Mouse (Mus musculus) small intestine, adult 2 months (tissue): ENCODE measurements at regions not wholly inside any gene's neighbourhood (a gene's known extent, or its start where the extent isn't known, plus 50 kb on each side); places are given as distances from the start of the nearest gene placed in this dataset.

Source experiments
- H3K27ac ChIP-seq: fragments of 200-500 bp; 2 replicates; pipeline ENCODE4 v1.5.1; 2012; ENCODE audit warnings: low read depth, low read length, control low read depth, inconsistent platforms; ENCODE audit not compliant: insufficient read depth
- H3K27me3 ChIP-seq: fragments of 200-500 bp; 2 replicates; pipeline ENCODE4 v1.6.1; 2012; ENCODE audit warnings: mild to moderate bottlenecking, moderate library complexity, low read length, inconsistent platforms; ENCODE audit not compliant: control insufficient read depth, insufficient read depth
- H3K36me3 ChIP-seq: fragments of 200-500 bp; 2 replicates; pipeline ENCODE4 v1.6.1; 2012; ENCODE audit warnings: mild to moderate bottlenecking, low read length, control low read depth, inconsistent platforms; ENCODE audit not compliant: control insufficient read depth, insufficient read depth
- H3K4me1 ChIP-seq: fragments of 200-500 bp; 2 replicates; pipeline ENCODE4 v1.6.1; 2012; ENCODE audit warnings: low read length, inconsistent platforms, mixed read lengths; ENCODE audit not compliant: control insufficient read depth, insufficient read depth, insufficient read length
- H3K4me3 ChIP-seq: fragments of 200-500 bp; 2 replicates; pipeline ENCODE4 v1.5.1; 2012; ENCODE audit warnings: low read depth, mild to moderate bottlenecking, control low read depth, inconsistent platforms, low read length, moderate library complexity
- CTCF ChIP-seq: fragments of 200-500 bp; IDR thresholded peaks from 2 replicates; pipeline ENCODE4 v1.5.1; 2012; ENCODE audit warnings: low read depth, mild to moderate bottlenecking, control low read depth, inconsistent platforms, low read length, moderate library complexity, mixed read lengths; ENCODE audit not compliant: insufficient replicate concordance, insufficient read length; ENCODE audit errors: extremely low read depth
- POLR2A ChIP-seq: fragments of 200-500 bp; IDR thresholded peaks from 2 replicates; pipeline ENCODE4 v1.6.1; 2012; ENCODE audit warnings: low read depth, mild to moderate bottlenecking, control low read depth, inconsistent platforms, low read length, moderate library complexity
- WGBS: fragments of 180-500 bp; shearing (Covaris S2); methylation state at CpG from one replicate; pipeline ENCODE4 v1.1.7; 2018; 5-methylcytosine and 5-hydroxymethylcytosine counted together

- 67% methylated on average over 9 of the region's 9 CpGs for WGBS
- no peaks in the 10 kb centered on the region for H3K4me1 ChIP-seq
- H3K27me3 ChIP-seq = no peaks in the 10 kb centered on the region
- no peaks in the 10 kb centered on the region for H3K36me3 ChIP-seq
- no peak overlapping the region for H3K4me3 ChIP-seq
- TF ChIP-seq POLR2A (no peak), CTCF (no peak)
- no peak overlapping the region for H3K27ac ChIP-seq
These were observed 160.7 kb upstream of the Ccdc54 start for GRCm38 (mm10) chr16:50751495-50752276.

DNA sequence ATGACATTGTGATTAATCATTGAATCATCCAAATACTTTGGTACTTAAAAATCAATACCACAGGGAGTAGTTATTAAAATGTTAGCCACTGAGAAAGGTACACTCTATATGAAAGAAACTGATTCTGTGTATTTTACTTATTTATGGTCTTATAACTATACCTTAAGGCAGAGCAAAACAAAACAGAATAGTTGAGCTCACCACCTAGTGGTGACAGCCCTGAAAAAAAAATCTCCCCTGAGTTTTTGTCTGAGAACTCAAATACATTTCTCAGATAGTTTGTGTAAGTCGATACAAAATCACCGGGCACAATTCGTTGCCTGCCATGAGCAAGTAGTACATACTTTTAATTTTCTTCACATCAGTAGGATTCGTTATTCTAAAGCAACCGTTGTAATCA lies 156.7 kb upstream of the Ccdc54 start:
- no peaks in the 10 kb centered on the region for H3K4me1 ChIP-seq
- WGBS = 90% methylated on average over 5 of the region's 5 CpGs
- no peaks in the 10 kb centered on the region for H3K27me3 ChIP-seq
- H3K36me3 ChIP-seq = no peaks in the 10 kb centered on the region
- TF ChIP-seq CTCF (no peak), POLR2A (no peak)
- H3K27ac ChIP-seq = no peak overlapping the region
- H3K4me3 ChIP-seq = no peak overlapping the region

DNA sequence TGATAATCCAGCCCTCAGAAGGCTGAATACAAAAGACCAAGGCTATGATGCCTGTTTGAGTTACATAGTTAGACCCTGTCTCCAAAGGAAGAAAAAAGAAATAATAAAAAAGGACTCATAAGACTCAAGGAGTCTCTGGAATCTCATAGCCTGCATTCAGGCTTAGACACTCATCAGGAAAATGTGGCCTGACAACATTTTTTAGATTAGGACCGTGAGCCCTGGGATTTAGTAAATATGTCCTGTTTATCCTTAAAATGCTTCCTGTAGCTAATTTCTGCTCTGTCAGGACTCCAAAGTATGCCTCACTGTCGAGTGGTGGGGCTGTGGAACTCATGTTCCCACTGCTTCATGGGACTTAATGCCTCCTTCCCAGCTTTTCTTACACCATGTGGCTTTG lies 154.8 kb upstream of the Ccdc54 start:
- H3K27ac ChIP-seq = no peak overlapping the region
- H3K4me1 ChIP-seq = no peaks in the 10 kb centered on the region
- H3K27me3 ChIP-seq = no peaks in the 10 kb centered on the region
- no peak overlapping the region for H3K4me3 ChIP-seq
- 24% methylated on average over 2 of the region's 2 CpGs for WGBS
- TF ChIP-seq CTCF (no peak), POLR2A (no peak)
- no peaks in the 10 kb centered on the region for H3K36me3 ChIP-seq

DNA sequence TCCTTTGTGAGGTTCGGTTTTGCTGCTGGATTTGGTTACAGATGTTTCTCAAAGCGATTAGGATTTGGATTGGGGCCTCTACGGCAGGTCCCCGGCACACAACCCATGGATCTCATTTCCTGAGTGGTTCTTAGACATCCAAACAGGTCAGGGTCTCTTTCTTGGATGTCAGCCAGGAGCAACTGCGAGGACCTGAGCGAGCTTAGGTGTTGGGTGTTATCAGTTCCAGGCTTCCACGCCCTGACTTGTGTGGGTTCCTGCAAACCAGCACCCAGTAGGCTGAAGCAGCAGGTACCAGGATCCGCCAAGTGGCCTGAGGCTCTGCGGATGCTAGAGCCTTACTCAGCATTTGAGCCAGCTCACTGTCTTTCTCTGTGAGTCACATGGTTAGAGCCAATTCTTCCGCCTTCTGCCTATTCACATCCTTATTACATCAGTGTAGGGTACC lies 146.5 kb upstream of the Ccdc54 start:
- no peak overlapping the region for H3K27ac ChIP-seq
- H3K27me3 ChIP-seq = no peaks in the 10 kb centered on the region
- peaks cover 8% of the 10 kb centered on the region; the same call in 1 of the 2 replicates for H3K4me1 ChIP-seq
- peak overlapping the region; percentile 57 for H3K4me3 ChIP-seq
- WGBS = 10% methylated on average over 10 of the region's 10 CpGs
- TF ChIP-seq CTCF = no peak
- 0 out of 2 replicates have a peak, but pooled peaks have one; percentile 32 for TF ChIP-seq POLR2A
- no peaks in the 10 kb centered on the region for H3K36me3 ChIP-seq

DNA sequence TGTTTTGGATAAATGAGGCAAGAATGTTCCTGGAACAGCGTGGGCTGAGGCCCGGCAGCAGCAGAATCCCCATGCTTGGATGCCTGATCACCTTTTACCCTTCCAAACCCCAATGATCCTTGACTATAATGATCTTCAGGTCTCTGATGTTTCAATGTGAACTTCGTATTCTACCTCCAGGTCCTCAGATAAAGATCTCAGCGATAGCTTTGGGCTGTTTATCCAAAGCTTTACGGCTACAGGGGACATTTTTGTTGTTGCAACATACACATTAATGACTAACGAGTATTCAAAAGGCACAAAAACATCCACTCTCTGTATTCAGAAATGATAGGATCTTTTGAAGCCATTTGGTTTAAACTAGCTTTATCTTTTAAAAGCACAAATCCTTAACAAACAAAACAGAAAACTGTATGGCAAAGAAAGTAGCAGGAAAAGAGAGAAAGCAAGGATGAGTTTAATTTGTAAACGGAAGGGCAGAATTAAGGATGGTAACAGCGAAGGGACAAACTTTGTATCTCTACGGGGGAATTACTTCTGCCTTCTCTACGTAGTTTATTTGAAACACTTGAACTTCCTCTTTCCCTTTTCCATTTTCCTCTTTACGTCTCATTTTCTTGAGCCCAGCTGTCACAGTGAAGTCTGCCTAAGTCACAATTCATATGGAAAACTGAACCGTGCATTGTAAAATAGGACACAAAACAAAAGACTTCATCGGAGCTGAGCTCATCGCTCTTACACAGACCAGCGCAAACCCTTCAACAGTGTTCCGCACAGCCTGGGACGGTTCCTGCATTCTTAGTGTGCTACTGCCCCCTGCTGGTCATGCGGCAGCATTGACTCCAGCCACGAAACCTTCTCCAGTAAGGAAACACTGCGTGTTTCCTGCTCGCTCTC lies 145.4 kb upstream of the Ccdc54 start:
- peaks cover 8% of the 10 kb centered on the region; the same call in 1 of the 2 replicates for H3K4me1 ChIP-seq
- WGBS = 4% methylated on average over 21 of the region's 21 CpGs
- TF ChIP-seq CTCF (peak; percentile 99), POLR2A (no peak)
- H3K27ac ChIP-seq = peak overlapping the region; percentile 75
- peak overlapping the region; percentile 57 for H3K4me3 ChIP-seq
- H3K27me3 ChIP-seq = no peaks in the 10 kb centered on the region
- no peaks in the 10 kb centered on the region for H3K36me3 ChIP-seq

DNA sequence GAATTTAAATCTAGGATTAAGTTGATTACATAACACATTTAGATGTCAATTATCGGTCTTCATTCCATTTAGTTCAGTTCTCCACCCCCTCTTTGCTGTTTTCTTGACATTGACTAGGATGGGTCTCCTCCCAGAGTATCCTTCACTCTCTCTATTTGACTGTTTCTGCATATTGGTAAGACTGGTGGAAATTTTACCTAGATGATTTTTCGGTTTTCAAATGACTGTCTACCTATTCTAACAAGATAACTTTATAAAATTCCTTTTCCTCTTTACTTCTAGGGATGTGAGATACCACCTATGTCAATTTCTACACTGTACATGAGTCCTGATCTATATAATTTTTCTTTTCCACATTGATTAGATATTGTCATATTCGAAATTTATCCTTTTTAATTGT lies 142.4 kb upstream of the Ccdc54 start:
- Histone ChIP-seq H3K4me3 (no peak overlapping the region), H3K27ac (no peak overlapping the region), H3K36me3 (no peaks in the 10 kb centered on the region), H3K27me3 (no peaks in the 10 kb centered on the region), H3K4me1 (peaks cover 8% of the 10 kb centered on the region; the same call in 1 of the 2 replicates)
- WGBS = 94% methylated on average over 3 of the region's 3 CpGs
- TF ChIP-seq POLR2A (no peak), CTCF (no peak)
